Comparison of ENCODE assay signal across 5 mouse cellular contexts in the genomic region with DNA sequence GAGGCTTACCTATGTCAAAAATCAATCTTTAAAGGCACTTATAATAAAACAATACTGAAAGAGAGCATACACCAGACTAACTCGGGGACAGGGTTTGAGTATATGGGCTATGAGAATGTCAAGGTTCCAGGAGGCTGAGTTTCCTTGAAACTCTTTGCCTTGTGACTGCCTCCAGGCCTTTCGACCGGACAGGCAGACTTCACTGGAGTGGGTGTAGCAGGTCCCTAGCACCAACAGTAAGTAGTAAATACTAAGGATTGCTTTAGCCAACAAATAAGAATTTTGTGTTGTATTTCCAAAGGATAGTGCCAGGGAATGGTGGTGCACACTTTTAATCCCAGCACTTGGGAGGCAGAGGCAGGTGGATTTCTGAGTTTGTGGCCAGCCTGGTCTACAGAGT. TPM values are rescaled to one million over a fixed set of nuclear protein-coding genes. Genes with fewer than 3 reads are reported as not detected.
"Had no signal": no experiment of that assay in that cellular context is flagged by ENCODE, and none has a peak within 500 bp of the region (broad histone marks: within the 10 kb centered on the region; RNA-seq: fewer than 3 reads in every experiment).

No protein-coding gene starts in this region.

RNA-seq across cellular contexts. Expression of gene Zfp273, which starts 14.4 kb away (rescaled TPM):
- polyA plus RNA-seq: erythroblast, embryonic 14.5 days had no signal

RNA-seq across cellular contexts. Expression of gene Zfp493, which starts 19.7 kb away (rescaled TPM):
- polyA plus RNA-seq: erythroblast, embryonic 14.5 days had no signal

RNA-seq across cellular contexts. Expression of gene Gm10037, which starts 31.8 kb away (rescaled TPM):
- total RNA-seq: common myeloid progenitor, adult 5-6 weeks; gastrocnemius, postnatal 10 days; granulocyte monocyte progenitor cell, adult 5-6 weeks had no signal
- polyA plus RNA-seq: erythroblast, embryonic 14.5 days; heart, adult 2 months had no signal

RNA-seq across cellular contexts. Expression of gene Zfp85, which starts 44.1 kb away (rescaled TPM):
- polyA plus RNA-seq: erythroblast, embryonic 14.5 days had no signal
